Mouse (Mus musculus) liver, embryonic 14.5 days (tissue): ENCODE measurements around the gene Clec2h.

ENCODE experiments used
- CTCF ChIP-seq: IDR thresholded peaks from 2 replicates; pipeline ENCODE4 v1.5.1; 2016; ENCODE audit warnings: antibody characterized with exemption, low read depth, control low read depth
- EP300 ChIP-seq: IDR thresholded peaks from 2 replicates; pipeline ENCODE4 v1.6.1; 2016; ENCODE audit warnings: antibody characterized with exemption, low read depth

DNA sequence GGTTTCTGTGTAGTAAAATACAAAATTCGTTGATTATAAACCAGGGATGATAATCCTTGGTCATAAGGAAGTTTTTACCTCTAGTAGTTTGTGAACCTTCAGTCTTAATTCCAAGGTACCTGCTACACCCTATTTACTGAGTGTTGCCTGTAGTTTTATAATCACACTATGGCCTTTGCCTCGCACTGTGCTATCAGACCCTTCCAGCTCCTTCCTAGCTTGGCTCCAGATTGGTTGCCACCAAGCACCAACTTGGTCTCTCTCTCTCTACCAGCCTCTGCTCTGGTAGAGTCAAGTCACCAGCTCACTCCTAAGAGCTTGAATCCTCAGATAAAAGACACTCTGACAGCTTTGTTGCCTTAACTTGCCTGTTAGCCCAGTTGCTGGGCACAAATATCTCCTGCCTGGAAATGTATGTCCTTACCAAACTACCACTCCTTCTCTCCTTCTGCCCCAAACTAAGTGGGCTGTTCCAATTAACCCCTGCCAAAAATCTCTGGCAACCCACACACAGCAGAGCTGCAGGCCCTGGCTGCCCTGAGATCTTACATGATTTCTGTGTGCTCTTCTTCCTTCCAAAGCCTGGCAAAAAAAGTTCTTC is 21.0 kb upstream of the Clec2h start:
- TF ChIP-seq CTCF (no peak), EP300 (no peak)
